ENCODE assay signal across 25 mouse cellular contexts in the genomic region with DNA sequence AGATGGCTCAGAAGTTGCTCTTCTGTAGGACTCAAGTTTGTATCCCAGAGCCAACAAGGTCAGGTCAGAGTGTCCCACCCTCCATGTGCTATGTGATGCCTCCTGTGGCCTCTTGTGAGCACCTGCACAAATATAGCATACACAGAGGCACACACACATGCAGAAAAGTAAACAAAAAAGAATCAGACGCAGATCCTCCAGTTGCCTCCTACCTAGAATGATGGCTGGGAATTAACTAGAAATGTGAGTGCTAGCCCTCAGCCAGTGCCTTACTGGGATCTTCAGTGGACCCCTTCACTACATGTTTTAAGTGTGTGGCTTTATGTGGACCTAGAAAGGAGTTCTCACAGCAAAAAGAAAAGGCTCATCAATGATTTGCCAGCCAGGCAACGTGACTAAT.
"Had no signal": no experiment of that assay in that cellular context is flagged by ENCODE, and none has a peak within 500 bp of the region (broad histone marks: within the 10 kb centered on the region; RNA-seq: fewer than 3 reads in every experiment).

No protein-coding gene starts in this region.

- H3K27ac ChIP-seq: heart, embryonic 10.5 days; heart, embryonic 13.5 days; heart, embryonic 15.5 days; hindbrain, embryonic 13.5 days; hindbrain, embryonic 15.5 days; hindbrain, postnatal 0 days; kidney, embryonic 15.5 days; kidney, postnatal 0 days; left cerebral cortex, adult 2 months; limb, embryonic 10.5 days; limb, embryonic 12.5 days; liver, embryonic 13.5 days; liver, embryonic 15.5 days had no signal

- DNase-seq: gastrocnemius, postnatal 10 days; gastrocnemius, postnatal 25 days; heart, adult 18-20 months; heart, postnatal 14 days; heart, postnatal 36 days; kidney, adult 11 months; kidney, adult 2 months; kidney, adult 9 months; kidney, postnatal 14 days; kidney, postnatal 4 days; layer of hippocampus, adult 9-11 months; liver; liver, embryonic 13.5 days had no signal

- H3K4me3 ChIP-seq: heart, embryonic 10.5 days; heart, embryonic 13.5 days; heart, embryonic 15.5 days; hindbrain, embryonic 13.5 days; hindbrain, embryonic 15.5 days; kidney, embryonic 15.5 days; left cerebral cortex, adult 2 months; limb, embryonic 10.5 days; limb, embryonic 12.5 days; liver, embryonic 13.5 days; liver, embryonic 15.5 days had no signal
